Mouse (Mus musculus) heart, embryonic 16.5 days (tissue): Measurements from ENCODE around the gene Atg16l2. TPM values are rescaled to one million over a fixed set of nuclear protein-coding genes. Genes with fewer than 3 reads are reported as not detected.

Source experiments
- ATAC-seq: fragments of 200-750 bp; cut with Nextera tagmentation; replicated peaks from 2 replicates; pipeline ENCODE4 v1.8.0; 2017; ENCODE audit warnings: moderate number of reproducible peaks; ENCODE audit not compliant: insufficient read depth, low FRiP score; ENCODE audit errors: extremely low read depth
- H3K27ac ChIP-seq: fragments of 300-500 bp; sonication (generic); 2 replicates; pipeline ENCODE4 v1.5.1; 2014; ENCODE audit warnings: mild to moderate bottlenecking, low read length, control low read depth, moderate library complexity
- H3K27me3 ChIP-seq: fragments of 300-500 bp; sonication (generic); 2 replicates; pipeline ENCODE4 v1.6.1; 2014; ENCODE audit warnings: low read length, mixed read lengths; ENCODE audit not compliant: control insufficient read depth, insufficient read depth
- H3K36me3 ChIP-seq: fragments of 300-500 bp; sonication (generic); 2 replicates; pipeline ENCODE4 v1.6.1; 2014; ENCODE audit not compliant: control insufficient read depth, insufficient read depth
- H3K4me1 ChIP-seq: fragments of 300-500 bp; sonication (generic); 2 replicates; pipeline ENCODE4 v1.6.1; 2014; ENCODE audit warnings: low read length, mixed read lengths; ENCODE audit not compliant: control insufficient read depth, insufficient read depth
- H3K4me2 ChIP-seq: fragments of 300-500 bp; sonication (generic); 2 replicates; pipeline ENCODE4 v1.6.1; 2014; ENCODE audit warnings: low read depth, mild to moderate bottlenecking, control low read depth, low read length
- H3K4me3 ChIP-seq: fragments of 300-500 bp; sonication (generic); 2 replicates; pipeline ENCODE4 v1.5.1; 2014; ENCODE audit warnings: mild to moderate bottlenecking, control low read depth, low read length
- H3K9ac ChIP-seq: fragments of 300-500 bp; sonication (generic); 2 replicates; pipeline ENCODE4 v1.6.1; 2014; ENCODE audit warnings: low read length, control low read depth
- H3K9me3 ChIP-seq: fragments of 300-500 bp; sonication (generic); replicated peaks from 2 replicates; pipeline ENCODE4 v1.6.1; 2016; ENCODE audit warnings: low read length; ENCODE audit not compliant: control insufficient read depth
- WGBS: fragments of 180-500 bp; shearing (Covaris S2); extraction: QIAGEN DNeasy Blood & Tissue Kit; methylation state at CpG from one replicate; pipeline ENCODE4 v1.1.7; 2014; 5-methylcytosine and 5-hydroxymethylcytosine counted together
- polyA plus RNA-seq: library from polyadenylated mRNA; unstranded; fragments of >200 nt; fragmentation: Nextera tagmentation; extraction: Ambion mirVana; gene quantifications from 2 replicates; pipeline ENCODE4 v1.2.1, GENCODE M21; 2015

The Atg16l2 gene
- polyA plus RNA-seq, 1 experiment from 2014 or later: 35.1 TPM

GRCm38 (mm10) chr7:101336686-101337085 lies 34.6 kb upstream of the Atg16l2 start:
- no peaks in the 10 kb centered on the region for H3K9me3 ChIP-seq
- no peak overlapping the region for H3K4me3 ChIP-seq
- 66% methylated on average over 3 of the region's 3 CpGs for WGBS
- no peak overlapping the region for H3K27ac ChIP-seq
- H3K36me3 ChIP-seq: no peaks in the 10 kb centered on the region
- H3K4me1 ChIP-seq: peaks cover 5% of the 10 kb centered on the region
- no peaks in the 10 kb centered on the region for H3K27me3 ChIP-seq
- H3K4me2 ChIP-seq: no peak overlapping the region
- H3K9ac ChIP-seq: no peak overlapping the region
- ATAC-seq: no peak

- H3K27me3 ChIP-seq: no peaks in the 10 kb centered on the region
- WGBS: 77% methylated on average over 2 of the region's 2 CpGs
- H3K27ac ChIP-seq: no peak overlapping the region
- no peaks in the 10 kb centered on the region for H3K9me3 ChIP-seq
- H3K36me3 ChIP-seq: no peaks in the 10 kb centered on the region
- H3K9ac ChIP-seq: no peak overlapping the region
- H3K4me1 ChIP-seq: peaks cover 2% of the 10 kb centered on the region; the same call in 1 of the 2 replicates
- no peak for ATAC-seq
- no peak overlapping the region for H3K4me3 ChIP-seq
- H3K4me2 ChIP-seq: no peak overlapping the region
Observed at GRCm38 (mm10) chr7:101335228-101335627, 33.2 kb upstream of the Atg16l2 start.

GRCm38 (mm10) chr7:101332045-101332831 lies 30.2 kb upstream of the Atg16l2 start:
- WGBS: 85% methylated on average over 5 of the region's 5 CpGs
- H3K4me2 ChIP-seq: no peak overlapping the region
- ATAC-seq: no peak
- peaks cover 10% of the 10 kb centered on the region for H3K4me1 ChIP-seq
- no peaks in the 10 kb centered on the region for H3K9me3 ChIP-seq
- no peak overlapping the region for H3K9ac ChIP-seq
- no peaks in the 10 kb centered on the region for H3K36me3 ChIP-seq
- H3K4me3 ChIP-seq: no peak overlapping the region
- H3K27ac ChIP-seq: no peak overlapping the region
- H3K27me3 ChIP-seq: no peaks in the 10 kb centered on the region

- Histone ChIP-seq H3K36me3 (no peaks in the 10 kb centered on the region), H3K9me3 (no peaks in the 10 kb centered on the region), H3K27me3 (no peaks in the 10 kb centered on the region), H3K4me3 (no peak overlapping the region), H3K4me2 (no peak overlapping the region), H3K27ac (no peak overlapping the region), H3K9ac (no peak overlapping the region), H3K4me1 (peaks cover 10% of the 10 kb centered on the region)
- 76% methylated on average over 4 of the region's 4 CpGs for WGBS
- no peak for ATAC-seq
Observed at GRCm38 (mm10) chr7:101330841-101331173, 28.8 kb upstream of the Atg16l2 start.

GRCm38 (mm10) chr7:101330074-101330840 lies 28.2 kb upstream of the Atg16l2 start:
- Histone ChIP-seq H3K9me3 (no peaks in the 10 kb centered on the region), H3K27ac (no peak overlapping the region), H3K36me3 (no peaks in the 10 kb centered on the region), H3K9ac (no peak overlapping the region), H3K4me1 (peaks cover 10% of the 10 kb centered on the region), H3K4me3 (no peak overlapping the region), H3K27me3 (no peaks in the 10 kb centered on the region; the same call in 1 of the 2 replicates), H3K4me2 (no peak overlapping the region)
- 63% methylated on average over 10 of the region's 10 CpGs for WGBS
- no peak for ATAC-seq

- Histone ChIP-seq H3K9ac (no peak overlapping the region), H3K36me3 (no peaks in the 10 kb centered on the region), H3K9me3 (no peaks in the 10 kb centered on the region), H3K4me1 (peaks cover 10% of the 10 kb centered on the region), H3K27me3 (no peaks in the 10 kb centered on the region; the same call in 1 of the 2 replicates), H3K4me2 (no peak overlapping the region), H3K4me3 (no peak overlapping the region), H3K27ac (no peak overlapping the region)
- no peak for ATAC-seq
- 73% methylated on average over 4 of the region's 4 CpGs for WGBS
Observed at GRCm38 (mm10) chr7:101329606-101330005, 27.6 kb upstream of the Atg16l2 start.

- Histone ChIP-seq H3K27me3 (no peaks in the 10 kb centered on the region; the same call in 1 of the 2 replicates), H3K36me3 (no peaks in the 10 kb centered on the region), H3K4me1 (peaks cover 10% of the 10 kb centered on the region), H3K9me3 (no peaks in the 10 kb centered on the region), H3K4me3 (no peak overlapping the region), H3K4me2 (no peak overlapping the region), H3K27ac (no peak overlapping the region), H3K9ac (no peak overlapping the region)
- 47% methylated on average over 4 of the region's 4 CpGs for WGBS
- no peak for ATAC-seq
Observed at GRCm38 (mm10) chr7:101328621-101329158, 26.6 kb upstream of the Atg16l2 start.

- H3K36me3 ChIP-seq: no peaks in the 10 kb centered on the region
- H3K4me1 ChIP-seq: peaks cover 10% of the 10 kb centered on the region
- no peaks in the 10 kb centered on the region; the same call in 1 of the 2 replicates for H3K27me3 ChIP-seq
- H3K9ac ChIP-seq: no peak overlapping the region
- 80% methylated on average over 2 of the region's 2 CpGs for WGBS
- H3K4me2 ChIP-seq: no peak overlapping the region
- H3K27ac ChIP-seq: no peak overlapping the region
- H3K9me3 ChIP-seq: no peaks in the 10 kb centered on the region
- no peak for ATAC-seq
- H3K4me3 ChIP-seq: no peak overlapping the region
Observed at GRCm38 (mm10) chr7:101327786-101328185, 25.7 kb upstream of the Atg16l2 start.

GRCm38 (mm10) chr7:101327263-101327662 lies 25.2 kb upstream of the Atg16l2 start:
- Histone ChIP-seq H3K36me3 (no peaks in the 10 kb centered on the region), H3K4me2 (no peak overlapping the region), H3K9me3 (no peaks in the 10 kb centered on the region), H3K9ac (no peak overlapping the region), H3K4me3 (no peak overlapping the region), H3K27ac (no peak overlapping the region), H3K27me3 (no peaks in the 10 kb centered on the region; the same call in 1 of the 2 replicates), H3K4me1 (peaks cover 10% of the 10 kb centered on the region)
- WGBS: 80% methylated on average over 5 of the region's 5 CpGs
- no peak for ATAC-seq
